Mouse (Mus musculus) midbrain, embryonic 15.5 days (tissue): ENCODE data around the gene Arfip1. TPM values are rescaled to one million over a fixed set of nuclear protein-coding genes. Genes with fewer than 3 reads are reported as not detected.

Experiments
- ATAC-seq: fragments of 200-750 bp; cut with Nextera tagmentation; replicated peaks from 2 replicates; pipeline ENCODE4 v1.8.0; 2017; ENCODE audit warnings: moderate TSS enrichment
- H3K27ac ChIP-seq: fragments of 300-500 bp; sonication (generic); 2 replicates; pipeline ENCODE4 v1.5.1; 2015; ENCODE audit warnings: mild to moderate bottlenecking, inconsistent platforms
- H3K27me3 ChIP-seq: fragments of 300-500 bp; sonication (generic); replicated peaks from 2 replicates; pipeline ENCODE4 v1.6.1; 2015; ENCODE audit warnings: inconsistent platforms
- H3K36me3 ChIP-seq: fragments of 300-500 bp; sonication (generic); replicated peaks from 2 replicates; pipeline ENCODE4 v1.6.1; 2015; ENCODE audit warnings: inconsistent platforms
- H3K4me1 ChIP-seq: fragments of 300-500 bp; sonication (generic); 2 replicates; pipeline ENCODE4 v1.6.1; 2015; ENCODE audit warnings: inconsistent platforms
- H3K4me2 ChIP-seq: fragments of 300-500 bp; sonication (generic); 2 replicates; pipeline ENCODE4 v1.6.1; 2015; ENCODE audit warnings: inconsistent platforms, mild to moderate bottlenecking, moderate library complexity
- H3K4me3 ChIP-seq: fragments of 300-500 bp; sonication (generic); 2 replicates; pipeline ENCODE4 v1.5.1; 2015; ENCODE audit warnings: mild to moderate bottlenecking, inconsistent platforms
- H3K9ac ChIP-seq: fragments of 300-500 bp; sonication (generic); 2 replicates; pipeline ENCODE4 v1.6.1; 2015; ENCODE audit warnings: mild to moderate bottlenecking, inconsistent platforms
- H3K9me3 ChIP-seq: fragments of 300-500 bp; sonication (generic); 2 replicates; pipeline ENCODE4 v1.6.1; 2016; ENCODE audit warnings: inconsistent platforms
- WGBS: fragments of 180-500 bp; shearing (Covaris S2); methylation state at CpG from one replicate; pipeline ENCODE4 v1.1.7; 2015; ENCODE audit warnings: mixed read lengths; 5-methylcytosine and 5-hydroxymethylcytosine counted together
- polyA plus RNA-seq: library from polyadenylated mRNA; unstranded; fragments of >200 nt; fragmentation: Nextera tagmentation; extraction: Ambion mirVana; gene quantifications from 2 replicates; pipeline ENCODE4 v1.2.1, GENCODE M21; 2015

Gene Arfip1
- polyA plus RNA-seq, 1 experiment from 2014 or later = 22.2 TPM

GRCm38 (mm10) chr3:84598756-84599155 lies 16.3 kb upstream of the Arfip1 start:
- Histone ChIP-seq H3K9me3 (no peaks in the 10 kb centered on the region), H3K27ac (no peak overlapping the region), H3K4me3 (no peak overlapping the region), H3K4me1 (peaks cover 7% of the 10 kb centered on the region), H3K4me2 (no peak overlapping the region), H3K9ac (no peak overlapping the region), H3K27me3 (peaks cover 3% of the 10 kb centered on the region), H3K36me3 (no peaks in the 10 kb centered on the region)
- ATAC-seq = no peak
- WGBS = 91% methylated on average over 6 of the region's 6 CpGs

- no peak overlapping the region for H3K4me2 ChIP-seq
- H3K4me3 ChIP-seq = no peak overlapping the region
- no peaks in the 10 kb centered on the region for H3K9me3 ChIP-seq
- ATAC-seq = no peak
- peaks cover 3% of the 10 kb centered on the region for H3K27me3 ChIP-seq
- 85% methylated on average over 6 of the region's 6 CpGs for WGBS
- H3K9ac ChIP-seq = no peak overlapping the region
- no peaks in the 10 kb centered on the region for H3K36me3 ChIP-seq
- peaks cover 7% of the 10 kb centered on the region for H3K4me1 ChIP-seq
- no peak overlapping the region for H3K27ac ChIP-seq
Observed at GRCm38 (mm10) chr3:84597996-84598734, 15.7 kb upstream of the Arfip1 start.

GRCm38 (mm10) chr3:84595677-84596234 lies 13.3 kb upstream of the Arfip1 start:
- Histone ChIP-seq H3K4me2 (no peak overlapping the region; the same call in 1 of the 2 replicates), H3K9ac (no peak overlapping the region)
- WGBS = 30% methylated on average over 5 of the region's 5 CpGs

GRCm38 (mm10) chr3:84594894-84595676 lies 12.7 kb upstream of the Arfip1 start:
- Histone ChIP-seq H3K9ac (no peak overlapping the region), H3K4me1 (peaks cover 7% of the 10 kb centered on the region), H3K36me3 (no peaks in the 10 kb centered on the region), H3K4me3 (no peak overlapping the region), H3K27me3 (peaks cover 6% of the 10 kb centered on the region), H3K9me3 (no peaks in the 10 kb centered on the region), H3K27ac (no peak overlapping the region), H3K4me2 (peak overlapping the region; percentile 28)
- WGBS = 10% methylated on average over 23 of the region's 23 CpGs
- ATAC-seq = no peak

More at GRCm38 (mm10) chr3:84595677-84596234, 13.3 kb upstream of the Arfip1 start:
- Histone ChIP-seq H3K9me3 (no peaks in the 10 kb centered on the region), H3K27me3 (peaks cover 6% of the 10 kb centered on the region), H3K4me3 (no peak overlapping the region), H3K4me1 (peaks cover 7% of the 10 kb centered on the region), H3K27ac (no peak overlapping the region), H3K36me3 (no peaks in the 10 kb centered on the region)
- no peak for ATAC-seq

GRCm38 (mm10) chr3:84593274-84593673 lies 10.8 kb upstream of the Arfip1 start, which contains the start of gene Tigd4:
Gene Tigd4 (plus strand): TSS chr3:84593574.
- Histone ChIP-seq H3K9ac (no peak within 1 kb of the TSS), H3K4me2 (no peak within 1 kb of the TSS), H3K4me1 (peaks cover 7% of the 10 kb centered on the region), H3K9me3 (no peaks in the 10 kb centered on the region), H3K27ac (no peak within 1 kb of the TSS), H3K27me3 (peaks cover 6% of the 10 kb centered on the region), H3K36me3 (no peaks in the 10 kb centered on the region), H3K4me3 (no peak within 1 kb of the TSS)
- ATAC-seq = no peak
- 92% methylated on average over 2 of the region's 2 CpGs for WGBS

- Histone ChIP-seq H3K27me3 (0 out of 2 replicates have a peak, but pooled peaks cover 2% of the 10 kb centered on the region), H3K27ac (no peak overlapping the region), H3K4me1 (peaks cover 10% of the 10 kb centered on the region), H3K36me3 (no peaks in the 10 kb centered on the region), H3K9me3 (no peaks in the 10 kb centered on the region), H3K4me2 (no peak overlapping the region), H3K9ac (no peak overlapping the region), H3K4me3 (no peak overlapping the region)
- ATAC-seq = no peak
- 69% methylated on average over 5 of the region's 5 CpGs for WGBS
Observed at GRCm38 (mm10) chr3:84586736-84587135, 4.3 kb upstream of the Arfip1 start.

GRCm38 (mm10) chr3:84582913-84583276 lies 470 bp upstream of the Arfip1 start:
- WGBS = under 1% methylated on average over 27 of the region's 27 CpGs
- H3K4me3 ChIP-seq = peak overlapping the region; percentile 64
- H3K9me3 ChIP-seq = no peaks in the 10 kb centered on the region
- peak; percentile 70 for ATAC-seq
- peaks cover 28% of the 10 kb centered on the region for H3K4me1 ChIP-seq
- H3K27ac ChIP-seq = peak overlapping the region; percentile 89
- no peaks in the 10 kb centered on the region for H3K36me3 ChIP-seq
- H3K27me3 ChIP-seq = no peaks in the 10 kb centered on the region
- H3K9ac ChIP-seq = peak overlapping the region; percentile 63
- H3K4me2 ChIP-seq = peak overlapping the region; percentile 88

- WGBS = 0% methylated on average over 4 of the region's 4 CpGs
Observed at GRCm38 (mm10) chr3:84581696-84582022, 766 bp downstream of the Arfip1 start.

GRCm38 (mm10) chr3:84580716-84581115 lies 1.7 kb downstream of the Arfip1 start:
- Histone ChIP-seq H3K9me3 (no peaks in the 10 kb centered on the region), H3K4me2 (peak overlapping the region; percentile 88), H3K27ac (no peak overlapping the region), H3K27me3 (no peaks in the 10 kb centered on the region), H3K4me3 (no peak overlapping the region), H3K36me3 (no peaks in the 10 kb centered on the region), H3K9ac (no peak overlapping the region), H3K4me1 (peaks cover 28% of the 10 kb centered on the region)
- ATAC-seq = no peak
- 72% methylated on average over 4 of the region's 4 CpGs for WGBS

More at GRCm38 (mm10) chr3:84581696-84582022, 766 bp downstream of the Arfip1 start:
- no peak for ATAC-seq
- peak overlapping the region; percentile 64 for H3K4me3 ChIP-seq
- no peaks in the 10 kb centered on the region for H3K9me3 ChIP-seq
- H3K36me3 ChIP-seq = no peaks in the 10 kb centered on the region
- H3K27ac ChIP-seq = peak overlapping the region; percentile 89
- no peaks in the 10 kb centered on the region for H3K27me3 ChIP-seq
- H3K4me1 ChIP-seq = peaks cover 28% of the 10 kb centered on the region
- peak overlapping the region; percentile 63 for H3K9ac ChIP-seq
- peak overlapping the region; percentile 88 for H3K4me2 ChIP-seq

- H3K4me2 ChIP-seq = no peak overlapping the region
- no peaks in the 10 kb centered on the region for H3K36me3 ChIP-seq
- 80% methylated on average over 3 of the region's 3 CpGs for WGBS
- no peak overlapping the region for H3K27ac ChIP-seq
- no peak overlapping the region for H3K9ac ChIP-seq
- H3K9me3 ChIP-seq = no peaks in the 10 kb centered on the region
- no peaks in the 10 kb centered on the region for H3K27me3 ChIP-seq
- H3K4me1 ChIP-seq = no peaks in the 10 kb centered on the region
- H3K4me3 ChIP-seq = no peak overlapping the region
- no peak for ATAC-seq
Observed at GRCm38 (mm10) chr3:84570501-84570900, 11.9 kb downstream of the Arfip1 start.

- no peaks in the 10 kb centered on the region for H3K36me3 ChIP-seq
- H3K27me3 ChIP-seq = no peaks in the 10 kb centered on the region
- 82% methylated on average over 6 of the region's 6 CpGs for WGBS
- H3K4me2 ChIP-seq = no peak overlapping the region
- no peak for ATAC-seq
- H3K4me3 ChIP-seq = no peak overlapping the region
- H3K9ac ChIP-seq = no peak overlapping the region
- no peaks in the 10 kb centered on the region for H3K4me1 ChIP-seq
- no peak overlapping the region for H3K27ac ChIP-seq
- H3K9me3 ChIP-seq = no peaks in the 10 kb centered on the region
Observed at GRCm38 (mm10) chr3:84569587-84569986, 12.8 kb downstream of the Arfip1 start.

GRCm38 (mm10) chr3:84568540-84568939 lies 13.9 kb downstream of the Arfip1 start:
- Histone ChIP-seq H3K4me1 (no peaks in the 10 kb centered on the region), H3K36me3 (no peaks in the 10 kb centered on the region), H3K27ac (no peak overlapping the region), H3K4me3 (no peak overlapping the region), H3K9ac (no peak overlapping the region), H3K9me3 (no peaks in the 10 kb centered on the region), H3K4me2 (no peak overlapping the region), H3K27me3 (no peaks in the 10 kb centered on the region)
- WGBS = 90% methylated on average over 6 of the region's 6 CpGs
- no peak for ATAC-seq
